Mouse (Mus musculus): ENCODE results near the gene Trim14.

- TF ChIP-seq EP300 (IDR thresholded peaks at IDR 0.05; ENCODE audit: low read depth), result no peak
- no peak for TF ChIP-seq CTCF (IDR thresholded peaks at IDR 0.05; ENCODE audit: low read depth)
Observed at GRCm38 (mm10) chr4:46475101-46475500, 60.8 kb downstream of the Trim14 start.
